8 mouse cellular contexts compared by ENCODE assay signal in the genomic region with DNA sequence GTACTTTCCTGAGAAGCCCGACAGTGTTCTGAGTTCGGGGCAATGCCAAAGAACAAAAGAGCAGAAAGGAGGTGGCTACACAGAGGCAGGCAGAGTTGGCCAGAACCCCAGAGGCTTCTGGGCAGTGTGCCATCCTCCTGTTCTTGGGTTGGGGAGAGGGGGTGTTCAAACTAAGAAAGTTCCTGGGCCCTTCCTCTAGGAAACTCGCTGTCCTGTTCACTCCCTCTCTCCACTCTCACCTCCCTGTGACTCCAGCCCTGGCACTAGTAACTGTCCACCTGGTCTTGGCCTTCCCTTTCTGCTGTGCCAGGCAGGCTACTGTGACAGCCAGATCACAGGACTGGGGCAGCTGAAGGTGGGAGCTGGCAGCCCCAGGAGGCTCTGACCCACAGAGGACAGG. TPM values are rescaled to one million over a fixed set of nuclear protein-coding genes. Genes with fewer than 3 reads are reported as not detected.
A peak's percentile ranks its signal among the peaks of the same experiment; 100 is the strongest.
DNase-seq lines count a peak whose midpoint lies in the region; ATAC-seq lines count a peak whose summit lies in the region.

No protein-coding gene starts in this region.

- H3K4me1 ChIP-seq in heart, embryonic 16.5 days (ENCODE audit: control insufficient read depth, insufficient read depth, low read length): peaks cover 2% of the 10 kb centered on the region; the same call in 1 of the 2 replicates
- no peaks in the 10 kb centered on the region for H3K4me1 ChIP-seq in limb, embryonic 12.5 days (replicated peaks)
- no peaks in the 10 kb centered on the region for H3K4me1 ChIP-seq in liver, embryonic 12.5 days

- H3K9ac ChIP-seq in heart, embryonic 16.5 days (ENCODE audit: low read length): no peak overlapping the region
- H3K9ac ChIP-seq in limb, embryonic 12.5 days (replicated peaks): no peak overlapping the region
- no peak overlapping the region for H3K9ac ChIP-seq in liver, embryonic 12.5 days

- H3K27ac ChIP-seq in heart, embryonic 16.5 days (ENCODE audit: low read length): no peak overlapping the region
- H3K27ac ChIP-seq in limb, embryonic 12.5 days: no peak overlapping the region
- no peak overlapping the region for H3K27ac ChIP-seq in liver, embryonic 12.5 days

- 0 out of 2 replicates have a peak, but pooled peaks cover 3% of the 10 kb centered on the region for H3K9me3 ChIP-seq in heart, embryonic 16.5 days (replicated peaks; ENCODE audit: control insufficient read depth, low read length)
- H3K9me3 ChIP-seq in limb, embryonic 12.5 days: no peaks in the 10 kb centered on the region
- H3K9me3 ChIP-seq in liver, embryonic 12.5 days (replicated peaks): no peaks in the 10 kb centered on the region

- H3K4me3 ChIP-seq in heart, embryonic 16.5 days (ENCODE audit: low read length): peak overlapping the region; percentile 57
- peak overlapping the region; percentile 51; the same call in 1 of the 2 replicates for H3K4me3 ChIP-seq in limb, embryonic 12.5 days (replicated peaks)
- H3K4me3 ChIP-seq in liver, embryonic 12.5 days: no peak overlapping the region

- peak; percentile 38 for ATAC-seq in frontal cortex, adult (ENCODE audit: low TSS enrichment)
- no peak for ATAC-seq in heart, embryonic 16.5 days (replicated peaks; ENCODE audit: extremely low read depth, insufficient read depth, low FRiP score)
- ATAC-seq in limb, embryonic 12.5 days (ENCODE audit: insufficient number of reproducible peaks, insufficient read depth, low FRiP score, low TSS enrichment, low read depth): no peak
- ATAC-seq in liver, embryonic 12.5 days: no peak

- no peak for DNase-seq in frontal cortex, postnatal 25 days (ENCODE audit: low spot score in 2 of 2)
- peak; percentile 53 to 62 for DNase-seq in right cerebral cortex, postnatal 10 days (ENCODE audit: low spot score in 2 of 2)
- DNase-seq in right cerebral cortex, adult 2 months (ENCODE audit: low spot score in 2 of 2): no peak
- no peak for DNase-seq in spleen, postnatal 10 days (ENCODE audit: low spot score in 2 of 2)

- WGBS in heart, embryonic 16.5 days: 61% methylated on average over 3 of the region's 3 CpGs
- 66% methylated on average over 3 of the region's 3 CpGs for whole genome bisulfite sequencing in limb, embryonic 12.5 days
- WGBS in liver, embryonic 12.5 days (ENCODE audit: insufficient replicate concordance): 53% methylated on average over 3 of the region's 3 CpGs

- H3K4me2 ChIP-seq in heart, embryonic 16.5 days (ENCODE audit: low read depth, low read length): peak overlapping the region; percentile 40; the same call in 1 of the 2 replicates
- H3K4me2 ChIP-seq in limb, embryonic 12.5 days: peak overlapping the region; percentile 75
- H3K4me2 ChIP-seq in liver, embryonic 12.5 days: no peak overlapping the region

- H3K36me3 ChIP-seq in heart, embryonic 16.5 days (ENCODE audit: control insufficient read depth, insufficient read depth): no peaks in the 10 kb centered on the region
- no peaks in the 10 kb centered on the region for H3K36me3 ChIP-seq in limb, embryonic 12.5 days
- no peaks in the 10 kb centered on the region for H3K36me3 ChIP-seq in liver, embryonic 12.5 days

- peaks cover 12% of the 10 kb centered on the region for H3K27me3 ChIP-seq in heart, embryonic 16.5 days (ENCODE audit: control insufficient read depth, insufficient read depth, low read length)
- H3K27me3 ChIP-seq in limb, embryonic 12.5 days: peaks cover 32% of the 10 kb centered on the region
- H3K27me3 ChIP-seq in liver, embryonic 12.5 days (replicated peaks): peaks cover 73% of the 10 kb centered on the region

RNA-seq across cellular contexts. Expression of a gene that starts 1.6 kb away (rescaled TPM):
- 7.9 and 8.5 TPM in 2 replicates for polyA plus RNA-seq in heart, embryonic 16.5 days (2015; fragmentation: Nextera tagmentation; extraction: Ambion mirVana)
- polyA plus RNA-seq in limb, embryonic 12.5 days (2016; fragmentation: Nextera tagmentation; extraction: Ambion mirVana): 6.1 and 6.7 TPM in 2 replicates
- 0.33 and 0.43 TPM in 2 replicates for polyA plus RNA-seq in liver, embryonic 12.5 days (2016; fragmentation: Nextera tagmentation; extraction: Ambion mirVana)

Comparison
In these comparisons a context has a peak if more than half of its experiments do, and no peak if none do; other contexts are left out.
1. DNase-seq: peak in right cerebral cortex, postnatal 10 days (2 of 2); none in frontal cortex, postnatal 25 days (0 of 2), right cerebral cortex, adult 2 months (0 of 2) and spleen, postnatal 10 days (0 of 2).